Mouse (Mus musculus) lung, postnatal 0 days (tissue): ENCODE data around the gene 3110082I17Rik. TPM values are rescaled to one million over a fixed set of nuclear protein-coding genes. Genes with fewer than 3 reads are reported as not detected.

ENCODE experiments used
- ATAC-seq: fragments of 200-750 bp; cut with Nextera tagmentation; 2 replicates; pipeline ENCODE4 v1.8.0; 2017; ENCODE audit warnings: moderate library complexity
- DNase-seq: peaks from one replicate; pipeline ENCODE4 v3.0.0-alpha.2; 2016; ENCODE audit warnings: low spot score
- H3K27ac ChIP-seq: fragments of 300-500 bp; sonication (generic); 2 replicates; pipeline ENCODE4 v1.5.1; 2014; ENCODE audit warnings: antibody characterized with exemption, mild to moderate bottlenecking, low read length, mixed read lengths
- H3K27me3 ChIP-seq: fragments of 300-500 bp; sonication (generic); replicated peaks from 2 replicates; pipeline ENCODE4 v1.6.1; 2014; ENCODE audit warnings: low read length, mixed read lengths; ENCODE audit not compliant: insufficient read depth
- H3K36me3 ChIP-seq: fragments of 300-500 bp; sonication (generic); 2 replicates; pipeline ENCODE4 v1.6.1; 2014; ENCODE audit warnings: low read length, mixed read lengths; ENCODE audit not compliant: insufficient read depth
- H3K4me1 ChIP-seq: fragments of 300-500 bp; sonication (generic); 2 replicates; pipeline ENCODE4 v1.6.1; 2014; ENCODE audit warnings: antibody characterized with exemption, low read depth, low read length, mixed read lengths; ENCODE audit not compliant: insufficient read depth
- H3K4me2 ChIP-seq: fragments of 300-500 bp; sonication (generic); replicated peaks from 2 replicates; pipeline ENCODE4 v1.6.1; 2014; ENCODE audit warnings: low read depth, mild to moderate bottlenecking, low read length, moderate library complexity, mixed read lengths
- H3K4me3 ChIP-seq: fragments of 300-500 bp; sonication (generic); 2 replicates; pipeline ENCODE4 v1.5.1; 2014; ENCODE audit warnings: low read depth, low read length
- H3K9ac ChIP-seq: fragments of 300-500 bp; sonication (generic); replicated peaks from 2 replicates; pipeline ENCODE4 v1.6.1; 2014; ENCODE audit warnings: low read depth, mild to moderate bottlenecking
- H3K9me3 ChIP-seq: fragments of 300-500 bp; sonication (generic); 2 replicates; pipeline ENCODE4 v1.6.1; 2016; ENCODE audit warnings: low read length, mixed read lengths
- CTCF ChIP-seq: IDR thresholded peaks from 2 replicates; pipeline ENCODE4 v1.5.1; 2016; ENCODE audit warnings: antibody characterized with exemption, mild to moderate bottlenecking
- EP300 ChIP-seq: IDR thresholded peaks from 2 replicates; pipeline ENCODE4 v1.6.1; 2016; ENCODE audit warnings: antibody characterized with exemption, mild to moderate bottlenecking, control low read depth
- WGBS: fragments of 180-500 bp; shearing (Covaris S2); extraction: QIAGEN DNeasy Blood & Tissue Kit; methylation state at CpG from one replicate; pipeline ENCODE4 v1.1.7; 2014; 5-methylcytosine and 5-hydroxymethylcytosine counted together
- polyA plus RNA-seq: library from polyadenylated mRNA; unstranded; fragments of >200 nt; fragmentation: Nextera tagmentation; extraction: Ambion mirVana; gene quantifications from 2 replicates; pipeline ENCODE4 v1.2.1, GENCODE M21; 2015

The 3110082I17Rik gene
- polyA plus RNA-seq, 1 experiment from 2014 or later, result 16.1 TPM

- Histone ChIP-seq H3K9ac (no peak overlapping the region), H3K4me2 (no peak overlapping the region), H3K27ac (no peak overlapping the region), H3K9me3 (no peaks in the 10 kb centered on the region), H3K4me3 (no peak overlapping the region), H3K36me3 (no peaks in the 10 kb centered on the region), H3K27me3 (no peaks in the 10 kb centered on the region), H3K4me1 (peaks cover 5% of the 10 kb centered on the region; the same call in 1 of the 2 replicates)
- DNase-seq, result peak; percentile 25
- no peak for TF ChIP-seq CTCF
- no peak for TF ChIP-seq EP300
- peak; percentile 30 for ATAC-seq
- 12% methylated on average over 3 of the region's 3 CpGs for WGBS
Observed at GRCm38 (mm10) chr5:139418633-139419032, 41.7 kb downstream of the 3110082I17Rik start.

DNA sequence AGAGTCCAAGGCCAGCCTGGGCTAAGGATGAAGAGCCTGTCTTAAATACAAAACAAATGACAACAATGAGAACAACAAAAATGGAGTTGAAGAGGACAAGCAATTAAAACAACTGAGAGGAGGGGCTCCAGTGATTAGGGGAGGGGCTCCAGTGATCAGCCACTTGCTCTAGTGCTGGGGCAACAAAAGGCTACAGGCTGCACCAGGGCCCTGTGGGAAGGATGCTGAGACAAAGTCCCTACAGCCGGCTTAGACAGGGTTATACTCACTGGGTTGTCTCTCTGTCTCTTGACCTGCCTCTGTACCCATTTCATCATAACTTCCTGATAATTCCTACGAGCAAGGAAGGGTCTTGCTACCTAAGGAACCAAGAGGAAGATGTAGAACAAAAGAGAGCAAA lies 42.2 kb downstream of the 3110082I17Rik start:
- Histone ChIP-seq H3K9ac (no peak overlapping the region), H3K4me2 (no peak overlapping the region), H3K9me3 (no peaks in the 10 kb centered on the region), H3K27ac (no peak overlapping the region), H3K36me3 (no peaks in the 10 kb centered on the region), H3K4me1 (peaks cover 5% of the 10 kb centered on the region; the same call in 1 of the 2 replicates), H3K4me3 (no peak overlapping the region), H3K27me3 (no peaks in the 10 kb centered on the region)
- DNase-seq (no peak), ATAC-seq (no peak)
- 44% methylated on average over 2 of the region's 2 CpGs for WGBS
- no peak for TF ChIP-seq CTCF

DNA sequence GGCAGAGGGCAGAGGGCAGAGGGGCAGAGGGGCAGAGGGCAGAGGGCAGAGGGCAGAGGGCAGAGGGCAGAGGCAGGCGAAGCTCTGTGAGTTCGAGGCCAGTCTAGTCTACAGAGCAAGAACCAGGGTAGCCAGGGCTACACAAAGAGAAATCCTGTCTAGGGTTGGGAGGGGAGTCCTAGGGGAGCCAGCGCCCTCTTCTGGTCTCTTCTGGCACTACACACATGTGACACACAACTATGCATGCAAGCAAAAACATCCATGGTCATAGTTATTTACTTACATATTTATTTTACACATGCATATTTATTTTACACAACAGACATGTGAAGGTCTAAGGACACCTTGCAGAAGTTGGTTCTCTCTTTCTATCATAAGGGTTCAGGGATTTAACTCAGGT lies 42.8 kb downstream of the 3110082I17Rik start:
- Histone ChIP-seq H3K9ac (no peak overlapping the region), H3K27ac (no peak overlapping the region), H3K27me3 (no peaks in the 10 kb centered on the region), H3K9me3 (no peaks in the 10 kb centered on the region), H3K4me1 (peaks cover 5% of the 10 kb centered on the region; the same call in 1 of the 2 replicates), H3K36me3 (no peaks in the 10 kb centered on the region), H3K4me2 (no peak overlapping the region), H3K4me3 (no peak overlapping the region)
- TF ChIP-seq EP300 (no peak), CTCF (peak; percentile 45)
- ATAC-seq (no peak), DNase-seq (no peak)
- WGBS, result 89% methylated on average over 3 of the region's 3 CpGs

DNA sequence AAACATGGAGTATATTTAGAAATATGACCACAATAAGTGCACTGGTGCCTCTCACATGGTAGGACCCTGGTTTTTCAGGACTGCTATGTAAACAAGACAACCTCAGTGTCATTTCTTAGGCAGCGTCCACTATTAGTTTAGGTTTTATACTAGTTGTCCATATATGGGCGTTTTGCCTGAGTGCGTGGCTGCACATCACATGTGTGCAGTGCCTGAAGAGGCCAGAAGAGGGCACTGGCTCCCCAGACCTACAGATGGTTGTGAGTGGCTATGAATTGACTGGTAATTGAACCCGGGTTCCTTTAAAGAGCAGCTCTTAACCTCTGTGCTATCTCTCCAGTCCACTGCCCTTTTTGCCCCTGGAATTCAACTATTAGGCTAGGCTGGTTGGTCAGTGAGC lies 43.4 kb downstream of the 3110082I17Rik start:
- Histone ChIP-seq H3K9ac (no peak overlapping the region), H3K4me2 (no peak overlapping the region), H3K4me3 (no peak overlapping the region), H3K36me3 (no peaks in the 10 kb centered on the region), H3K4me1 (peaks cover 5% of the 10 kb centered on the region; the same call in 1 of the 2 replicates), H3K27me3 (no peaks in the 10 kb centered on the region), H3K9me3 (no peaks in the 10 kb centered on the region), H3K27ac (no peak overlapping the region)
- TF ChIP-seq EP300, result no peak
- peak; percentile 59 for TF ChIP-seq CTCF
- WGBS, result 92% methylated on average over 4 of the region's 4 CpGs
- DNase-seq (no peak), ATAC-seq (no peak)

GRCm38 (mm10) chr5:139415001-139415400 lies 45.3 kb downstream of the 3110082I17Rik start:
- no peak for TF ChIP-seq EP300
- TF ChIP-seq CTCF, result no peak
- Histone ChIP-seq H3K9me3 (no peaks in the 10 kb centered on the region), H3K36me3 (no peaks in the 10 kb centered on the region), H3K9ac (no peak overlapping the region), H3K27me3 (no peaks in the 10 kb centered on the region), H3K4me3 (no peak overlapping the region), H3K27ac (no peak overlapping the region), H3K4me2 (no peak overlapping the region), H3K4me1 (peaks cover 5% of the 10 kb centered on the region; the same call in 1 of the 2 replicates)
- DNase-seq, result no peak
- 84% methylated on average over 5 of the region's 5 CpGs for WGBS
- ATAC-seq, result no peak

GRCm38 (mm10) chr5:139413545-139413944 lies 46.8 kb downstream of the 3110082I17Rik start:
- Histone ChIP-seq H3K9me3 (no peaks in the 10 kb centered on the region), H3K27me3 (no peaks in the 10 kb centered on the region), H3K27ac (no peak overlapping the region), H3K4me2 (no peak overlapping the region), H3K4me3 (no peak overlapping the region), H3K9ac (no peak overlapping the region), H3K36me3 (no peaks in the 10 kb centered on the region), H3K4me1 (peaks cover 1% of the 10 kb centered on the region; the same call in 1 of the 2 replicates)
- no peak for TF ChIP-seq EP300
- no peak for ATAC-seq
- WGBS, result 91% methylated on average over 4 of the region's 4 CpGs
- DNase-seq, result no peak

DNA sequence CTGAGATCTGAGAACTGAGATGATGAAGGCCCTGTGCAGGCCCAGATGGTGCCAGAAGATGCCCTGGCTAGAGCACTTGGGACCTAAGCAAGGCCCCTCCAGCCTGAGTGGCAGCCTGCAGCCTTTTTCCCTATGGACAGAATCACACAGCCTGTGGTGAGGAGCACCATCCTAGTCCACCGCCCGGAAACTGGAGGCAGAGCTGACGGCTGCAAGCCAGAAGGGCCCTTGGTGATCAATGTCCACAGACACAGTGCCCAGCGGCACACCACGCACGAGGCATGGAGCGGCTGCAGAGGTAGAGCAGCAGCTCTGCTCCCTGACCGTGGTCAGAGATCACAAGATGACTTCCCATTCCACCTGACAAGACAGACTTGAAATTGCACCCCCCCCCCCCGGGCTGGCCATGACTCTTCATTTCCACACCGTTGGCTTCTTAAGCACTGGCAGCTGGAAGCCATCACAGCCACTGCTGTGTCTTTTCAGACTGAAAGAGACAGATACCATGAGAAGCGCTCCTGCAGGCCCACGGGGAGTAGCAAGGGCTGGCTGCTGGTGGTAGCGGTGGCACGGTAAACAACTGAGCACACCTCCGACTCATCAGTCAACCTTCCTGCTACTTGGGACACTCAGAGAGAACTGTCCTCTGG lies 48.5 kb downstream of the 3110082I17Rik start:
- no peak overlapping the region for H3K4me2 ChIP-seq
- H3K4me1 ChIP-seq, result no peaks in the 10 kb centered on the region
- H3K36me3 ChIP-seq, result no peaks in the 10 kb centered on the region
- H3K27ac ChIP-seq, result no peak overlapping the region
- no peak overlapping the region for H3K9ac ChIP-seq
- no peaks in the 10 kb centered on the region for H3K27me3 ChIP-seq
- no peak overlapping the region for H3K4me3 ChIP-seq
- TF ChIP-seq CTCF, result no peak
- no peak for TF ChIP-seq EP300
- peak; percentile 60 for DNase-seq
- no peak for ATAC-seq
- H3K9me3 ChIP-seq, result no peaks in the 10 kb centered on the region
- WGBS, result 60% methylated on average over 15 of the region's 15 CpGs
